Mouse (Mus musculus): ENCODE data around the gene Tpi1.

DNA sequence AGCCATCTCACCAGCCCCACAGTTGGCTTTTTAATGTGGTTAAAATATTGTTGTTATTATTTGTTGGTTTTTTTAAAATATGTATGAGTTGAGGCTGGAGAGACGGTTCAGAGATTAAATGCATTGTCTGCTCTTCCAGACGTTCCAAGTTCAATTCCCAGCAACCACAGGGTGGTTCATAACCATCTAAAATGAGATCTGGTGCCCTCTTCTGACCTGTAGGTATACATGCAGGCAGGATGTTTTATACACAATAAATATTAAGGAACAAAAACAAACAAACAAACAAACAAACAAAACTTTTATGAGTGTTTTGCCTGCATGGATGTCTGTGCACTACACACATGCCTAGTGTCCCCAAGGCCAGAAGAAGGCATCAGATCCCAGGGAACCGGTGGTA is 11.0 kb downstream of the Tpi1 start:
- TF ChIP-seq CTCF (IDR thresholded peaks at IDR 0.05) (no peak), EP300 (IDR thresholded peaks at IDR 0.05; ENCODE audit: insufficient read depth, low read depth, low read length) (no peak)
